Mouse (Mus musculus) heart, embryonic 14.5 days (tissue): ENCODE measurements around the gene Kat8. TPM values are rescaled to one million over a fixed set of nuclear protein-coding genes. Genes with fewer than 3 reads are reported as not detected.

ENCODE experiments used
- ATAC-seq: fragments of 200-750 bp; cut with Nextera tagmentation; 2 replicates; pipeline ENCODE4 v1.8.0; 2017; ENCODE audit warnings: low read depth, moderate TSS enrichment; ENCODE audit not compliant: insufficient number of reproducible peaks, insufficient read depth, low FRiP score
- H3K27ac ChIP-seq, 2 experiments: fragments of 200-500 bp in 1 of 2; fragments of 300-500 bp in 1 of 2; sonication (generic) in 1 of 2; replicated peaks in 1 of 2; 2 replicates each; pipeline ENCODE4 v1.5.1; 2012 to 2014; ENCODE audit warnings: low read depth in 2 of 2, low read length in 2 of 2, control low read depth in 1 of 2, mild to moderate bottlenecking in 1 of 2, mixed read lengths in 1 of 2; ENCODE audit not compliant: control insufficient read depth in 1 of 2, insufficient read depth in 1 of 2
- H3K27me3 ChIP-seq: fragments of 300-500 bp; sonication (generic); 2 replicates; pipeline ENCODE4 v1.6.1; 2014; ENCODE audit warnings: mild to moderate bottlenecking, low read length, control low read depth; ENCODE audit not compliant: control insufficient read depth, insufficient read depth
- H3K36me3 ChIP-seq: fragments of 300-500 bp; sonication (generic); 2 replicates; pipeline ENCODE4 v1.6.1; 2014; ENCODE audit warnings: mild to moderate bottlenecking, control low read depth, low read length, mixed read lengths; ENCODE audit not compliant: control insufficient read depth, insufficient read depth
- H3K4me1 ChIP-seq, 2 experiments: fragments of 200-500 bp in 1 of 2; fragments of 300-500 bp in 1 of 2; sonication (generic) in 1 of 2; 2 replicates each; pipeline ENCODE4 v1.6.1; 2012 to 2014; ENCODE audit warnings: low read length in 2 of 2, control low read depth in 1 of 2, mixed read lengths in 1 of 2; ENCODE audit not compliant: control insufficient read depth in 2 of 2, insufficient read depth in 2 of 2
- H3K4me2 ChIP-seq: fragments of 300-500 bp; sonication (generic); 2 replicates; pipeline ENCODE4 v1.6.1; 2014; ENCODE audit warnings: mild to moderate bottlenecking, low read length
- H3K4me3 ChIP-seq, 2 experiments: fragments of 200-500 bp in 1 of 2; fragments of 300-500 bp in 1 of 2; sonication (generic) in 1 of 2; 2 replicates each; pipeline ENCODE4 v1.5.1; 2012 to 2014; ENCODE audit warnings: low read length in 2 of 2, mild to moderate bottlenecking in 2 of 2, control low read depth in 1 of 2, low read depth in 1 of 2, moderate library complexity in 1 of 2; ENCODE audit not compliant: control insufficient read depth in 1 of 2, insufficient read depth in 1 of 2
- H3K9ac ChIP-seq: fragments of 300-500 bp; sonication (generic); 2 replicates; pipeline ENCODE4 v1.6.1; 2014; ENCODE audit warnings: mild to moderate bottlenecking, low read length
- H3K9me3 ChIP-seq: fragments of 300-500 bp; sonication (generic); 2 replicates; pipeline ENCODE4 v1.6.1; 2016; ENCODE audit warnings: low read length, control low read depth; ENCODE audit not compliant: control insufficient read depth
- WGBS: fragments of 180-500 bp; shearing (Covaris S2); extraction: QIAGEN DNeasy Blood & Tissue Kit; methylation state at CpG from one replicate; pipeline ENCODE4 v1.1.7; 2014; 5-methylcytosine and 5-hydroxymethylcytosine counted together
- polyA plus RNA-seq: library from polyadenylated mRNA; unstranded; fragments of >200 nt; fragmentation: Nextera tagmentation; extraction: Ambion mirVana; gene quantifications from 2 replicates; pipeline ENCODE4 v1.2.1, GENCODE M21; 2014

Gene Kat8
- polyA plus RNA-seq, 1 experiment from 2014 or later = 28.7 TPM

DNA sequence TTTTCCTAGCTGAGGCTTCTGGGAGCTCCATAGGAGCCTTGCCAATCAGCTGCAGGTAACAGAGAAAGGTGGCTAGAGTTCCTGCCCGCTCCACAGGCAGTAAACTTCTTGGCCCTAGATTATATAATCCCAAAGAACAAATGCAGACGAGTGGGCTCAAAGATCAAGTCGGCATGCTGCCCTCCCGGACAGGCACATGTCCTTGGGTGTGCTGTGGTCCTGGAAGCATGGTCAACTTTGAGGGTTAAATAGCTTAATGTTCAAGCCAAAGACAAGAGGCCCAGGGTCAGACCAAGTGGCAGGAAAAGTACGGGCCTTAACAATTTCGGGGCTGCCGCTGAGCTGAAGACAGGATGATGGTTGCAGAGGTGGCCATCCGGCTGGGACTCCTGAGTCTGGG is 13.8 kb downstream of the Kat8 start:
- H3K9ac ChIP-seq = no peak overlapping the region
- H3K36me3 ChIP-seq = peaks cover 51% of the 10 kb centered on the region
- no peaks in the 10 kb centered on the region for H3K9me3 ChIP-seq
- peaks cover 6 to 13% of the 10 kb centered on the region in 2 experiments for H3K4me1 ChIP-seq
- no peak for ATAC-seq
- H3K27ac ChIP-seq = no peak overlapping the region
- 90% methylated on average over 8 of the region's 8 CpGs for WGBS
- peaks cover 19% of the 10 kb centered on the region for H3K27me3 ChIP-seq
- H3K4me3 ChIP-seq = no peak overlapping the region
- H3K4me2 ChIP-seq = no peak overlapping the region

DNA sequence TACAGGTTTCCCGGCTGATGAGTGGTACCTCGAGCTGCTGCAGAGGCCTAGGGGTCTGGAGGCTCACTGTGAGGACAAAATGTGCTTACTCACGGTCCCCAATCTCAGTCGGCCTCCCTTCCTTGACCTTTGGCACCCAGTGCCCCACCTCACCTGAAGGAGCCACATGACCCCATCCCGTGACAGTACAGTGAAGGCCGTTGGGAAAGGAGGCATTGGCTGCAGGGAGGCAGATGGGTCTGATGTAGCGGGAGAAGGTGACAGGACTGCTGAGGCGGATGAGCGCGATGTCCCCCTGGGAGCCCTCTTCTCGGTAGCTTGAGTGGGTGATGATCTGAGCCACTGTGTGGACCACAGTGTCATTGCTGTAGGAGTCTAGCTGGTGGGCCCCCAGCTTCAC is 14.5 kb downstream of the Kat8 start:
- 82% methylated on average over 11 of the region's 11 CpGs for WGBS
- Histone ChIP-seq H3K36me3 (peaks cover 47% of the 10 kb centered on the region), H3K4me2 (no peak overlapping the region), H3K4me1 (peaks cover 12 to 20% of the 10 kb centered on the region in 2 experiments), H3K27ac (no peak overlapping the region), H3K4me3 (no peak overlapping the region), H3K9me3 (no peaks in the 10 kb centered on the region), H3K9ac (no peak overlapping the region), H3K27me3 (peaks cover 19% of the 10 kb centered on the region)
- no peak for ATAC-seq

DNA sequence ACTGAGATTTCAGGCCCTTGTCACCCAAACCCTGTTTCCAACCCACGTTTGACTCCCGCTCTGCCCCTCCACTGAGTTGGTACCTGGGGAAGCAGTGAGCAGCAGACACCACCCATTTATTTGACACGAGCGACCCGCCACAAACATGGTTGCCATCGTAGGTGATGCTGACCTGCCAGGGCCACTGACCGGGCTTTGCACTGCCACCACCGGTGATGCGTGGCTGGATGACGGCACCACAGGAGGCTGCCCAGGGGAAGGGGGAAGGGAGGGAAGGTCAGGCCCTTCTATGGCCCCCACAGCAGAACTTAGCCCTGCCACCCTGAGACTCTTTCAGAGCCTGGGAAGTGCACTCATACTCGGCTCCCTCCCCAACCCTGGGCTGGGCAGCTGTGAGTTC is 15.4 kb downstream of the Kat8 start:
- Histone ChIP-seq H3K4me3 (no peak overlapping the region), H3K36me3 (peaks cover 40% of the 10 kb centered on the region), H3K9me3 (no peaks in the 10 kb centered on the region), H3K27me3 (peaks cover 19% of the 10 kb centered on the region), H3K4me1 (peaks cover 13 to 21% of the 10 kb centered on the region in 2 experiments), H3K4me2 (no peak overlapping the region), H3K9ac (no peak overlapping the region), H3K27ac (no peak overlapping the region)
- WGBS = 78% methylated on average over 10 of the region's 11 CpGs
- no peak for ATAC-seq

DNA sequence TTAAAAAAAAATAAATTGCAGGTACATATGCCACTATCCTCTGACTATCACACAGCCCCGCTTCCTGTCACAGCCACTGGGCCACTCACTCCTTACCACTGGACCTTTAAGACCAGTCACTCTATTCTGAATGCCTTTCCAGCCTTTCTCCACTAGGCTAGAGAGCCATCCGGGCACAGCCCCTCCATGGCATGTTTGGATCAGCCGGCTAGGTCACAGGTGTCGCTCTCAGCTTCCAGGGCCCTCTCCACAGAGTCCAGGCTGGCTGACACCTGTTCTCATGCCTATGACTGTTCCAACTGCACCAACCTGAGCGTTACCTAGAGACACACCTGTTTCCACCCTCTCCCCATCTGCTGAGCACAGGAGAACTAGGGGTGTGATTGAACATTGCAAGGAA is 16.3 kb downstream of the Kat8 start:
- 45% methylated on average over 5 of the region's 5 CpGs for WGBS
- Histone ChIP-seq H3K27ac (no peak overlapping the region), H3K27me3 (peaks cover 19% of the 10 kb centered on the region), H3K9me3 (no peaks in the 10 kb centered on the region), H3K36me3 (peaks cover 31% of the 10 kb centered on the region), H3K4me3 (no peak overlapping the region), H3K4me2 (0 out of 2 replicates have a peak overlapping the region, but pooled peaks have one; percentile 62), H3K4me1 (peaks cover 14 to 21% of the 10 kb centered on the region in 2 experiments), H3K9ac (no peak overlapping the region)
- ATAC-seq = no peak

DNA sequence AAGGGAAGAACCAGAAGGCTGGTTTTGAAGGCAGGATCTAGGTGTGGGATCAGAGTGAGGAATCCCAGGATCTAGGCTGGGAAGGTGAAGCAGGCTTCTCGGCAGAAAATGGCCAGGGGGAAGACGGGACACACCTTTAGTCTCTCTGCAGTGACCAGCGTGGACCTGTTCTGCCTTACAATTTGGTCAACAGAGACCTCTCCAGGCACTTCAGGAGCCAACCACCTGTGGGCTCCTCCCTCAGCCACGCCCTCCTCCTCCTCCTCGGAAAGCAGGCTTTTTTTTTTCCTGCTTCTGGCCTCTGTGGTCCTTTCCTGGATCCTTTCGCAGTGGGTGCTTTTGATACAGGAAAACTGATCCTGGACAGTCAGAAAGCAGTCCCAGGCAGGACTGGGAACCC is 17.6 kb downstream of the Kat8 start, which contains the start of gene Prss8:
TSS of gene Prss8 (minus strand) at position 182 of the 400 bp plus-strand sequence.
- Histone ChIP-seq H3K27me3 (peaks cover 19% of the 10 kb centered on the region), H3K9ac (peak within 1 kb of the TSS; percentile 66), H3K4me1 (peaks cover 14 to 25% of the 10 kb centered on the region in 2 experiments), H3K9me3 (no peaks in the 10 kb centered on the region), H3K4me2 (peak within 1 kb of the TSS; percentile 62), H3K27ac (no peak within 1 kb of the TSS), H3K4me3 (peak within 1 kb of the TSS; percentile 27 to 28), H3K36me3 (peaks cover 18% of the 10 kb centered on the region)
- WGBS = 19% methylated on average over 6 of the region's 6 CpGs
- no peak for ATAC-seq

DNA sequence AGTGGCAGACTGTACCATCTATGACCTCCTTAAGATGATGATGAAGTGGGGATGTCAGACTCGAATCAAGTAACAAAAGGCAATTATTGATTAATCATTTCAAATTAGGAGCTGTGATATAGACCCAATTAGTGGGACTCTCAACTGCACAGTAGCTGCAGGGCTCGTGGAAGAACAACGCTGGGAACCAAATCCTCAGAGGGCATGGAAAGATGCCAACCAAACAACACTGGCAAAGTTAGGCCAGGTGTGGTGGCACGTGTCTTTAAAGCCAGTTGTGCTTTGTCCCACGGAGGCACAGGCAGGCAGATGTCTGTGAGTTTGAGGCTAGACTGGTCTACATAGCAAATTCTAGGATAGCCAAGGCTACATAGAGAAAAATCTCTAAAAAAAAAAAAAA is 18.3 kb downstream of the Kat8 start:
- Histone ChIP-seq H3K9me3 (no peaks in the 10 kb centered on the region), H3K4me1 (peaks cover 14 to 26% of the 10 kb centered on the region in 2 experiments), H3K27ac (no peak overlapping the region), H3K9ac (no peak overlapping the region), H3K27me3 (peaks cover 19% of the 10 kb centered on the region), H3K4me3 (no peak overlapping the region), H3K36me3 (peaks cover 11% of the 10 kb centered on the region), H3K4me2 (no peak overlapping the region)
- 87% methylated on average over 5 of the region's 5 CpGs for WGBS
- ATAC-seq = no peak

DNA sequence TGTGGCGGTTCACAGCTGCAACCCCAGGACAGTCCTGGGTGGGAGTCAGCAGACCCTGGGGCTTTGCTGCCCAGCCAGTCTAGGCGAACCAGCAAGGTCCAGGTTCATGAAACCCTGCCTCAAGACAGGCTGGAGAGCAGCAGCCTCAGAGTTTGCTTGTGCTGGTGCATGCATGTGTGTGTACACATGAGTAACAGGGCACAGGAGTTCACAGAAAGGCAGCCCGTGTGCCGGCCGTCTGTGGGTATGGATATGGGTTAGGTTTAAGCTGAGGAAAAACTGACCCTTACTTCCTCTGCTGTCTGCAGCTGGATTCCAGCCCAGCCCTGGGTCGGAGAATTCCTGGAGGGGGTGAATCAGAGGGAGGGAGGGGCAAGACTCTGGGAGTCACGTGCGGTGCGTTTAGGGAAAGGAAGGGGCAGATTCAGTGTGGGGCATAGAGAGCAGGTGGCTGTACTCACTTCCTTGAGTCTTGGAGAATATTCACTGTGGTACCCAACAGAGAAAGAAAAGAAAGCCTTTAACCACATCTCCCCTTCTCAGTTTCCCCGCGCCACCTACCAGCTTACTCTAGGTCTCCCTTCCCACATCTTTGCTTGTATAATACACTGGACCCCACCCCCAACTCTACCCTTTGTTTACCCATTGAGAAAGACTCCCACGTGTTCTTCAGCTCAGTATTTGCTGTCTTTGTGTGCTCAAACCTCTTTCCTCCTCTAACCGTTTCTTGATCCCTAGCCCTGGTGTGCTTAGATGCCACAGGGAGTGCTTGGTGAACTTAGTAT is 19.2 kb downstream of the Kat8 start:
- Histone ChIP-seq H3K9ac (0 out of 2 replicates have a peak overlapping the region, but pooled peaks have one; percentile 30), H3K4me3 (no peak overlapping the region)

More for the DNA sequence above, 19.2 kb downstream of the Kat8 start:
- no peak for ATAC-seq
- peaks cover 20 to 26% of the 10 kb centered on the region in 2 experiments for H3K4me1 ChIP-seq
- 35% methylated on average over 13 of the region's 13 CpGs for whole genome bisulfite sequencing
- peaks cover 19% of the 10 kb centered on the region for H3K27me3 ChIP-seq
- no peak overlapping the region for H3K27ac ChIP-seq
- H3K9me3 ChIP-seq = no peaks in the 10 kb centered on the region
- peak overlapping the region; percentile 31; the same call in 1 of the 2 replicates for H3K4me2 ChIP-seq
- H3K36me3 ChIP-seq = peaks cover 2% of the 10 kb centered on the region; the same call in 1 of the 2 replicates
